In the genomic region with DNA sequence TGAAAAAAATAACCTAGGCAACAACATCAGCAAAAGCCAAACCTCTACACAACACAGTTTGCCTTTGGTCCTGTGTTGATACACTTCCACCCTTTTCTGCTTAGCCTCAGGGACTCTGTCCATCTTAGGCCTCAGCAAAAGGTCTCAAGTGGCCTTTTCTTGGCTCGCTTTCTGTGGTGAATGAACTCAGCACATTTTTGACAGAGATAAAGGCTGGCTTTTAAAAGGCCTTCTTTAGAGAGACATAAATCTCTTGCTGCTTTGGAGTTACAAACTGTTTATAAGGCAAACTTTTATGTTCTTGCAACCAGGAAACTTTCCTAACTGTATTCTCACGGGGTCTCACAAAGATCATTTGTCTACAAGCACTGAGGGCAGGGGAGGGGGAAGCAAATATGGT, we compare ENCODE assay signal across 7 mouse cellular contexts.
A peak's percentile ranks its signal among the peaks of the same experiment; 100 is the strongest.
DNase-seq lines count a peak whose midpoint lies in the region.

No protein-coding gene starts in this region.

- DNase-seq in lung, adult 18-20 months: peak; percentile 7 to 23
- DNase-seq in lung, postnatal 14 days: no peak
- peak; percentile 46 for DNase-seq in adrenal gland, adult 8-10 months
- peak; percentile 54 for DNase-seq in gastrocnemius, postnatal 25 days
- DNase-seq in kidney, postnatal 25 days: peak; percentile 17 to 41
- DNase-seq in cerebellum, adult 8-10 months: no peak
- no peak for DNase-seq in layer of hippocampus, postnatal 10 days (ENCODE audit: low spot score in 2 of 2)

Comparison
In these comparisons a context has a peak if more than half of its experiments do, and no peak if none do; other contexts are left out.
1. DNase-seq: peak in lung, adult 18-20 months (2 of 2), adrenal gland, adult 8-10 months (single experiment), gastrocnemius, postnatal 25 days (single experiment) and kidney, postnatal 25 days (2 of 2); none in lung, postnatal 14 days (single experiment), cerebellum, adult 8-10 months (single experiment) and layer of hippocampus, postnatal 10 days (0 of 2).